Mouse (Mus musculus) megakaryocyte, embryonic 14.5 days (primary cell): ENCODE measurements around the gene Saxo2.

Experiments
- FLI1 ChIP-seq: IDR thresholded peaks from 2 replicates; pipeline ENCODE4 v1.6.1; 2012; ENCODE audit warnings: low read length, inconsistent platforms, mixed read lengths
- GATA1 ChIP-seq: IDR thresholded peaks from 3 replicates; pipeline ENCODE4 v1.6.1; 2012; ENCODE audit warnings: mixed read lengths, low read length, inconsistent platforms, borderline replicate concordance

- TF ChIP-seq GATA1 (no peak), FLI1 (no peak)
Measured at GRCm38 (mm10) chr7:82647183-82647582, 1.1 kb downstream of the Saxo2 start.
